Mouse (Mus musculus): ENCODE measurements around the gene Dnajb3. TPM values are rescaled to one million over a fixed set of nuclear protein-coding genes. Genes with fewer than 3 reads are reported as not detected.

Gene Dnajb3
- total RNA-seq, 2 experiments from 2014 or later: 2.6 to 3.2 TPM

- intact Hi-C loops (cut with DNase I): no loop called here
- DNase-seq (ENCODE audit: low spot score in 2 of 2): no peak
These were observed 47.2 kb downstream of the Dnajb3 start for GRCm38 (mm10) chr1:88158430-88158829.

Other genes starting within 250 kb of the Dnajb3 start
- gene Usp40, start 197.2 kb downstream of the Dnajb3 start, total RNA-seq (2021): 10 to 100 TPM; 19.6 to 25.0 TPM
- gene Ugt1a10, start 150.4 kb downstream of the Dnajb3 start, total RNA-seq (2021): not detected
- not detected for gene Ugt1a9, start 135.0 kb downstream of the Dnajb3 start, total RNA-seq (2021)
- not detected for gene Ugt1a8, start 118.0 kb downstream of the Dnajb3 start, total RNA-seq (2021)
- under 1 TPM; 0.76 to 0.78 TPM for gene Ugt1a7c, start 110.7 kb downstream of the Dnajb3 start, total RNA-seq (2021)
- gene Ugt1a6b, start 102.5 kb downstream of the Dnajb3 start, total RNA-seq (2021): not detected
- gene Ugt1a6a, start 71.0 kb downstream of the Dnajb3 start, total RNA-seq (2021): 1 to 10 TPM in 1 of 2 experiments, under 1 TPM in 1; 0.94 to 1.1 TPM
- gene Ugt1a5, start 39.8 kb downstream of the Dnajb3 start, total RNA-seq (2021): not detected
- gene Ugt1a2, start 5.2 kb downstream of the Dnajb3 start, total RNA-seq (2021): not detected
- gene Ugt1a1, start 6.2 kb upstream of the Dnajb3 start, total RNA-seq (2021): not detected
- under 1 TPM in 1 of 2 experiments, not detected in 1; 0.07 TPM for gene Mroh2a, start 21.2 kb upstream of the Dnajb3 start, total RNA-seq (2021)
- gene Hjurp, start 71.9 kb upstream of the Dnajb3 start, total RNA-seq (2021): 10 to 100 TPM; 32.8 to 37.1 TPM
- gene Trpm8, start 71.9 kb upstream of the Dnajb3 start, total RNA-seq (2021): under 1 TPM; 0.11 to 0.21 TPM
- not detected for gene Spp2, start 201.2 kb upstream of the Dnajb3 start, total RNA-seq (2021)

Data from left cerebral cortex, postnatal 25 days (tissue).